Mouse (Mus musculus) heart, postnatal 10 days (tissue): Measurements from ENCODE around the gene Gm8764. TPM values are rescaled to one million over a fixed set of nuclear protein-coding genes. Genes with fewer than 3 reads are reported as not detected.
"Not testable (repeated sequence)": the region's sequence is repeated elsewhere in the genome, so short reads cannot be mapped to it uniquely, and the experiment has no call there.

ENCODE experiments used
- DNase-seq, 2 experiments: peaks; one replicate each; pipeline ENCODE4 v3.0.0; 2021
- intact Hi-C: fragments of 180-260 bp; cut with DNase I; formaldehyde crosslinking; loops from one replicate; pipeline ENCODE4 v1.15.1; 2025
- total RNA-seq, 2 experiments: library from RNA; stranded (reverse); gene quantifications; 2 replicates each; pipeline ENCODE4 v1.2.3; 2021

Gene Gm8764
- not detected for total RNA-seq

- intact Hi-C loops, DNase-seq: not testable (repeated sequence)
Measured at GRCm38 (mm10) chr10:104159706-104160105, at the start of gene Gm8764. TSS of gene Gm8764 (plus strand) at chr10:104160006.

GRCm38 (mm10) chr10:104110044-104110443, 49.8 kb upstream of the Gm8764 start:
- DNase-seq, result no peak
- intact Hi-C loops, result no loop called here

- DNase-seq, result no peak
- intact Hi-C loops, result no loop called here
Measured at GRCm38 (mm10) chr10:104118312-104118711, 41.5 kb upstream of the Gm8764 start.

GRCm38 (mm10) chr10:104142687-104143086, 17.1 kb upstream of the Gm8764 start, which contains the start of gene Gm21293:
TSS of gene Gm21293 (plus strand) at chr10:104142987.
- DNase-seq, intact Hi-C loops: not testable (repeated sequence)

GRCm38 (mm10) chr10:104151197-104151596, 8.6 kb upstream of the Gm8764 start, which contains the start of gene Gm6763:
TSS of gene Gm6763 (plus strand) at chr10:104151497.
- intact Hi-C loops, DNase-seq: not testable (repeated sequence)

- DNase-seq, intact Hi-C loops: not testable (repeated sequence)
Measured at GRCm38 (mm10) chr10:104168215-104168614, 8.4 kb downstream of the Gm8764 start, which contains the start of gene Gm21304. TSS of gene Gm21304 (plus strand) at chr10:104168515.

- DNase-seq, intact Hi-C loops: not testable (repeated sequence)
Measured at GRCm38 (mm10) chr10:104176724-104177123, 16.9 kb downstream of the Gm8764 start, which contains the start of gene Gm21312. TSS of gene Gm21312 (plus strand) at chr10:104177024.

GRCm38 (mm10) chr10:104185233-104185632, 25.4 kb downstream of the Gm8764 start, which contains the start of gene Gm20765:
TSS of gene Gm20765 (plus strand) at chr10:104185533.
- intact Hi-C loops, DNase-seq: not testable (repeated sequence)

GRCm38 (mm10) chr10:104193742-104194141, 33.9 kb downstream of the Gm8764 start, which contains the start of gene Gm4340:
TSS of gene Gm4340 (plus strand) at chr10:104194042.
- intact Hi-C loops, result not testable (repeated sequence)

GRCm38 (mm10) chr10:104209655-104210054, 49.8 kb downstream of the Gm8764 start:
- no peak for DNase-seq
- intact Hi-C loops, result no loop called here

More at GRCm38 (mm10) chr10:104193742-104194141, 33.9 kb downstream of the Gm8764 start, which contains the start of gene Gm4340:
- DNase-seq, result not testable (repeated sequence)

- no peak for DNase-seq
- intact Hi-C loops, result no loop called here
Measured at GRCm38 (mm10) chr10:104210268-104210990, 50.6 kb downstream of the Gm8764 start.

Other genes starting within 250 kb of the Gm8764 start
- gene Gm21293, start 17.0 kb upstream of the Gm8764 start, total RNA-seq, result not detected
- not detected for gene Gm6763, start 8.5 kb upstream of the Gm8764 start, total RNA-seq
- gene Gm21304, start 8.5 kb downstream of the Gm8764 start, total RNA-seq, result not detected
- not detected for gene Gm21312, start 17.0 kb downstream of the Gm8764 start, total RNA-seq
- gene Gm20765, start 25.5 kb downstream of the Gm8764 start, total RNA-seq, result not detected
- gene Gm4340, start 34.0 kb downstream of the Gm8764 start, total RNA-seq, result not detected